Mouse (Mus musculus) heart, postnatal 10 days (tissue): ENCODE data around the gene Ap1ar. TPM values are rescaled to one million over a fixed set of nuclear protein-coding genes. Genes with fewer than 3 reads are reported as not detected.

Experiments used
- DNase-seq, 2 experiments: peaks; one replicate each; pipeline ENCODE4 v3.0.0; 2021
- intact Hi-C: fragments of 180-260 bp; cut with DNase I; formaldehyde crosslinking; loops from one replicate; pipeline ENCODE4 v1.15.1; 2025
- total RNA-seq, 2 experiments: library from RNA; stranded (reverse); gene quantifications; 2 replicates each; pipeline ENCODE4 v1.2.3; 2021

The Ap1ar gene
- total RNA-seq, 2 experiments from 2014 or later, result 18.1 to 18.9 TPM

DNA sequence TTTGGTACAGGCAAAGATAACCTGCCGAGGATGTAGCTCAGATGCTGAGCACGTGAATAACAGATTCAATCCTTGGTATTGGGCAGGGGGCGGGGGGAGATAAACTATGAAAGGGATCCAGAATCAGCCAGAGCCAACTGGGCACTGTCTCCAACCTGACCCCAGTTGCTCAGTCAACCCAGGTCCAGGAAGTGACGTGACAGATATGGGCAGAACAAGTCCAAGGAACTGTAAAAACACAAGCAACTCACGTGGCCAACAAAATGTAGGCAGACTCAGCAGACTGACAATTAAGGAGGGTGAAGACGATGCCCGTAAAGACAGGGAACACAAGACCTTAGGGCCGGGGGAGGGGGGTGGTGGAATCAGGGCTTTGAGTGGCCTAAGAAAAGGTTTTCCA, 74.9 kb downstream of the Ap1ar start:
- intact Hi-C loops, result loop anchor here (1.0 to 5.0 kb wide), 2 partner anchors 185 to 190 kb away; no protein-coding TSS in a partner anchor
- DNase-seq, result no peak

DNA sequence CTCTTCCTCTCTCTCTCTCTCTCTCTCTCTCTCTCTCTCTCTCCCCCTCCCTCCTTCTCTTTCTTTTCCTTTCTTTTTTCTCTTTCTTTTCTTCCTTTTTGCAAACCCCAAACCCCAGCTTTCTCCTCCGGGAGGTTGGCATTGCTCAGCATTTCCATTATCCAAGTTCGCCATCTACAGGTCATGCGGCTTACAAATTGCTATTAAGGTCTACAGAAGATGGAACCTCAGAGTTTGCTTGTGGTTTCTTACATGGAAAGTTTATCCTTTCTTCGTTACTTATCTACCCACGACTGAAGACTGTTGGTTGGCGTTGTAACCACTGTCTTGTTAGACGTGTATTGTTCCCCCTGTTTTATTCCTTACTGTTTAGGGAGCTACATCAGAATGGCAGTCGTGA, 78.1 kb downstream of the Ap1ar start:
- intact Hi-C loops, result loop anchor here (1.0 to 2.0 kb wide), 2 partner anchors 124 to 134 kb away; no protein-coding TSS in a partner anchor
- DNase-seq, result peak; percentile 31 to 40

GRCm38 (mm10) chr3:127758806-127759205, 78.5 kb downstream of the Ap1ar start:
- DNase-seq, result no peak
- intact Hi-C loops, result loop anchor here (1.0 to 2.0 kb wide), 2 partner anchors 124 to 134 kb away; no protein-coding TSS in a partner anchor

- DNase-seq, result no peak
- intact Hi-C loops, result loop anchor here (2.0 kb wide), 1 partner anchor 123 kb away; no protein-coding TSS in a partner anchor
These were observed 79.4 kb downstream of the Ap1ar start for GRCm38 (mm10) chr3:127757886-127758301.

Other genes starting within 250 kb of the Ap1ar start
- not detected for gene Neurog2, start 204.4 kb downstream of the Ap1ar start, total RNA-seq
- gene Alpk1, start 57.0 kb downstream of the Ap1ar start, total RNA-seq, result 1 to 10 TPM; 5.1 to 5.5 TPM
- gene Tifa, start 47.7 kb downstream of the Ap1ar start, total RNA-seq, result 1 to 10 TPM; 3.1 to 3.5 TPM
- gene Fam241a, start 58.8 kb upstream of the Ap1ar start, total RNA-seq, result 1 to 10 TPM; 7.8 to 8.3 TPM